12 mouse cellular contexts compared by ENCODE assay signal in the genomic region with DNA sequence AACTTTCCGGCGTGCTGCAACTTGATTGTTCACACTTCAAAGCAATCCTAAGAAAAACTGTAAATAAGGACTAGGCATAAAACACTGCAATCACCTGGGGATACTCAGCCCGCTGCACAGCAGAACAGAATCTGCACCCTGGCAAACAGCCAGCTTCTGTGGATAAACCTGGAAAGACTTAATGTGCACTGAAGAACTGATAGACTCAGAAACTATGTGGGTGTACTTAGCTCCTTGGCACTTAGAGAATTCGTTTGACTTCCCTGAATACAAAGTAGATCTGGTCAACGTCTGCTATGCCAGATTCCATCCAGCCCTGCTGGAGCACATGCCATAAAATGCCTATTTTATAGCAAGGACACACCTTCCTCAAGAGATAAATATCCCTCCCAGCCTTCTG.
DNase-seq lines count a peak whose midpoint lies in the region; ATAC-seq lines count a peak whose summit lies in the region.
"Had no signal": no experiment of that assay in that cellular context is flagged by ENCODE, and none has a peak within 500 bp of the region (broad histone marks: within the 10 kb centered on the region; RNA-seq: fewer than 3 reads in every experiment).

No protein-coding gene starts in this region.

- no peak for ATAC-seq in liver, embryonic 12.5 days

- 51% methylated on average over 5 of the region's 5 CpGs for WGBS in liver, embryonic 12.5 days (ENCODE audit: insufficient replicate concordance)
- 77% methylated on average over 5 of the region's 5 CpGs for WGBS in embryonic facial prominence, embryonic 10.5 days

- peak; percentile 12 for DNase-seq in embryo, embryonic 11 days
- no peak for DNase-seq in embryo, embryonic 9.5 days (ENCODE audit: extremely low spot score)
- DNase-seq in liver = peak; percentile 8
- peak; percentile 10 for DNase-seq in embryonic facial prominence, embryonic 10.5 days (ENCODE audit: low spot score)
- peak; percentile 5 for DNase-seq in right cerebral cortex, adult 18-20 months
- DNase-seq in c-Kit-positive CD71-positive TER-119-positive erythroid progenitor cells, embryonic 14.5 days (ENCODE audit: low spot score) = no peak
- DNase-seq in lung, postnatal 25 days (ENCODE audit: low spot score) = no peak
- DNase-seq: adrenal gland, adult 8-10 months; heart, postnatal 4 days; liver, embryonic 13.5 days had no signal

- H3K9me3 ChIP-seq in liver, embryonic 12.5 days (replicated peaks) = no peaks in the 10 kb centered on the region
- no peaks in the 10 kb centered on the region for H3K9me3 ChIP-seq in embryonic facial prominence, embryonic 10.5 days
- H3K9me3 ChIP-seq: liver, embryonic 13.5 days had no signal

- H3K4me2 ChIP-seq in liver, embryonic 12.5 days = no peak overlapping the region
- H3K4me2 ChIP-seq: liver, embryonic 13.5 days had no signal

- H3K36me3 ChIP-seq in liver, embryonic 12.5 days = no peaks in the 10 kb centered on the region
- no peaks in the 10 kb centered on the region for H3K36me3 ChIP-seq in embryonic facial prominence, embryonic 10.5 days (replicated peaks)
- H3K36me3 ChIP-seq: liver, embryonic 13.5 days had no signal

- H3K4me3 ChIP-seq in liver, embryonic 12.5 days = no peak overlapping the region
- H3K4me3 ChIP-seq in embryonic facial prominence, embryonic 10.5 days = no peak overlapping the region
- H3K4me3 ChIP-seq: liver, embryonic 13.5 days had no signal

- no peak overlapping the region for H3K9ac ChIP-seq in liver, embryonic 12.5 days
- H3K9ac ChIP-seq: liver, embryonic 13.5 days had no signal

- no peaks in the 10 kb centered on the region for H3K4me1 ChIP-seq in liver, embryonic 12.5 days
- H3K4me1 ChIP-seq in embryonic facial prominence, embryonic 10.5 days = no peaks in the 10 kb centered on the region
- H3K4me1 ChIP-seq: liver, embryonic 13.5 days had no signal

- no peaks in the 10 kb centered on the region for H3K27me3 ChIP-seq in liver, embryonic 12.5 days (replicated peaks)
- H3K27me3 ChIP-seq in embryonic facial prominence, embryonic 10.5 days (replicated peaks; ENCODE audit: low read depth, poor library complexity, severe bottlenecking) = no peaks in the 10 kb centered on the region
- H3K27me3 ChIP-seq: CH12.LX; liver, embryonic 13.5 days had no signal

- H3K27ac ChIP-seq in liver, embryonic 12.5 days = no peak overlapping the region
- no peak overlapping the region for H3K27ac ChIP-seq in embryonic facial prominence, embryonic 10.5 days (replicated peaks)
- H3K27ac ChIP-seq: liver, embryonic 13.5 days had no signal

Comparison
In these comparisons a context has a peak if more than half of its experiments do, and no peak if none do; other contexts are left out.
1. DNase-seq: peak in embryo, embryonic 11 days (single experiment), liver (single experiment), embryonic facial prominence, embryonic 10.5 days (single experiment) and right cerebral cortex, adult 18-20 months (single experiment); none in embryo, embryonic 9.5 days (single experiment), c-Kit-positive CD71-positive TER-119-positive erythroid progenitor cells, embryonic 14.5 days (single experiment) and lung, postnatal 25 days (single experiment).